Mouse (Mus musculus): ENCODE measurements at regions not wholly inside any gene's neighbourhood (a gene's known extent, or its start where the extent isn't known, plus 50 kb on each side); places are given as distances from the start of the nearest gene placed in this dataset.

DNA sequence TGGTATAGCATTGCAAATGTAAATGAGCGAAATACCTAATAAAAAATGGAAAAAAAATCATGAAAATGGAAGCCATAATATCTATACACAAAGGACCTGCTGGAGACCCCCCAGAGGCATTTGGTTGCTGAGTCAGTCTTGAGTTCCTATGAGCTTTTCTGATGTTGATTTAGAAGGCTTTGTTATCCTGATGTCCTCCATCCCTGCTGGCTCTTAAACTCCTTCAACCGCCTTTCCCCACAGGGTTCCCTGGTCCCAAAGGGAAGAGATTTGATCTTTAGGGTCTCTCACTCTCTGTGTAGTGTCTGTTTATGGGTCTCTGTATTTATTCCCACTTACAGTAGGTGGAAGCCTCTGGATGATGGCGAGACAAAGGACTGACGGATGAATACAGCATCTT lies 356.6 kb upstream of the Robo2 start:
- ATAC-seq (ENCODE audit: low FRiP score, low TSS enrichment) (no peak), DNase-seq (no peak)
- no peaks in the 10 kb centered on the region for H3K9me3 ChIP-seq (ENCODE audit: control insufficient read depth, low read length)
- no peak overlapping the region for H3K4me3 ChIP-seq (replicated peaks; ENCODE audit: low read depth, low read length)
- 85% methylated on average over 4 of the region's 4 CpGs for WGBS
- no peaks in the 10 kb centered on the region for H3K27me3 ChIP-seq (ENCODE audit: control insufficient read depth, insufficient read depth, low read length)
- no peak overlapping the region for H3K27ac ChIP-seq (replicated peaks; ENCODE audit: low read depth, low read length)
- no peak overlapping the region for H3K9ac ChIP-seq (replicated peaks; ENCODE audit: low read length)
- no peak overlapping the region for H3K4me2 ChIP-seq (ENCODE audit: low read length)
- no peaks in the 10 kb centered on the region for H3K36me3 ChIP-seq (ENCODE audit: control insufficient read depth, insufficient read depth, low read length)
- H3K4me1 ChIP-seq (ENCODE audit: control insufficient read depth, insufficient read depth, low read length), result no peaks in the 10 kb centered on the region

DNA sequence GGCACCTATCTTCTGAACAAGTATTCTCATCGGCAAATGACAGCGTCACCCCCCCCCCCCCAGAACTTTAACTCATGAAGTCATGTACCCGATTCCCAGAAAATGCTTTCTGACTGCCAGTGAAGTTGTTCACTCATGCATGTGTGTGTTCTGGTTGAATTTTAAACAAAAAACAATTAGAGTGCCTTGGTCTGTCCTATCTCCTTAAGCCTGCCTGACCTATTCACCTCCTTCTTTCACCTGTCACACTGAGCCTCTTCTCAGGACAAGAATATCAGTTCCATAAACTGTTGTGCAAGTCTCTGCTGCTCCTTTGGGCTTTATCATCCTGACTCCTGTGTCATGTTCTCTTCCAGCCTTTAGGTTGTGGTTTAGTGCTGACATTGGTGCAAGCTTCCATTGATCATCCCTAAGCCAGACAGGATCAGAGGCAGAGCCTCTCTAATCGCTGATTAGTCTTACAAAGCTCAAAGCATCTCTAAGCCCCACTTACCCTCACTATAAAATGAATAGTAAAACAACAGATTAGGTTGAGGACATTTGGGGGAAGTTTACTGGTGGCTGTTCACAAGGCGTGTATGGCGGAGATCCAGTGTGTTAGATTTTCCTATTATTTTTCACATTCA lies 345.2 kb upstream of the Robo2 start:
- no peaks in the 10 kb centered on the region for H3K27me3 ChIP-seq (ENCODE audit: control insufficient read depth, insufficient read depth, low read length)

DNA sequence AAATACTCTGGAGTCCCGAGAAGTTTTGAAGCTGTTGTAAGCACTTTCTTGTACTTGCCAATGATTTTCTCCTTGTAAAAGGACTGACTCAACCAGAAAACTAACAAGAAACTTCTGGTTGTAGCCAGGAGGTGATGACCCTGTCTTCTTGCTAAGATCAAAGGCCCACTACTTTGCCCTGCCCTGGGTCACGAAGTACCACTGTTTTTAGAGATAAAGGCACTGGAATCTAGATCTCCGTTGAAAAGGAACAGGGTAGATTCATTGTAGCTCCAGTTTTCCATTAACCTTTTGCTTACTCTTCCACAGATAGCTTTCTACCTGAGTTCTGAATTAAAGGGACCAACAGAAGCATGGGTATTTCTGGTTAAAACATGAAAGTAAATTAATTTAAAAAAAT lies 339.3 kb upstream of the Robo2 start:
- 39% methylated on average over 3 of the region's 3 CpGs for WGBS
- H3K9ac ChIP-seq (replicated peaks; ENCODE audit: low read length), result no peak overlapping the region
- DNase-seq (no peak), ATAC-seq (ENCODE audit: low FRiP score, low TSS enrichment) (no peak)
- H3K27me3 ChIP-seq (ENCODE audit: control insufficient read depth, insufficient read depth, low read length), result no peaks in the 10 kb centered on the region
- H3K4me3 ChIP-seq (replicated peaks; ENCODE audit: low read depth, low read length), result no peak overlapping the region
- H3K27ac ChIP-seq (replicated peaks; ENCODE audit: low read depth, low read length), result no peak overlapping the region
- no peaks in the 10 kb centered on the region for H3K9me3 ChIP-seq (ENCODE audit: control insufficient read depth, low read length)
- H3K4me1 ChIP-seq (ENCODE audit: control insufficient read depth, insufficient read depth, low read length), result no peaks in the 10 kb centered on the region
- no peaks in the 10 kb centered on the region for H3K36me3 ChIP-seq (ENCODE audit: control insufficient read depth, insufficient read depth, low read length)
- no peak overlapping the region for H3K4me2 ChIP-seq (ENCODE audit: low read length)

More for the DNA sequence above, 345.2 kb upstream of the Robo2 start:
- ATAC-seq (ENCODE audit: low FRiP score, low TSS enrichment), result no peak
- no peaks in the 10 kb centered on the region for H3K4me1 ChIP-seq (ENCODE audit: control insufficient read depth, insufficient read depth, low read length)
- no peaks in the 10 kb centered on the region for H3K36me3 ChIP-seq (ENCODE audit: control insufficient read depth, insufficient read depth, low read length)
- no peak overlapping the region for H3K4me2 ChIP-seq (ENCODE audit: low read length)
- H3K27ac ChIP-seq (replicated peaks; ENCODE audit: low read depth, low read length), result no peak overlapping the region
- DNase-seq, result no peak
- no peaks in the 10 kb centered on the region for H3K9me3 ChIP-seq (ENCODE audit: control insufficient read depth, low read length)
- H3K4me3 ChIP-seq (replicated peaks; ENCODE audit: low read depth, low read length), result no peak overlapping the region
- no peak overlapping the region for H3K9ac ChIP-seq (replicated peaks; ENCODE audit: low read length)
- WGBS, result 21% methylated on average over 6 of the region's 6 CpGs

DNA sequence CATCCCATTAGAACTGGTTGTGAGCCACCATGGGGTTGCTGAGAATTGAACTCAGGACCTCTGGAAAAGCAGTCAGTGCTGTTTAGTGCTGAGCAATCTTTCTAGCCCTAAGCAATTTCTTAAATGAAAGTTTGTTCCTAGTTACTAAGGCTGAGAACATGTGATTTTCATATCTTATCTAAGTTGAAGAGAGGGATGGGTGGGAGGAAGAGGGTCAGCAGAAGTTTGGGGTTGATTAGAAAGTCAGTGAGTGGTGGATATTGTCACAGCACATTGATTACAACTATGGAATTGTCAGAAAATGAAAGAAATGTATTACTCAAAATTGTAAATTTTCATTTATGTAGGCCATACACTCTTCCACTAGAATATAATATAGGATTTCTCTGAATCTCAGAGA lies 337.4 kb upstream of the Robo2 start:
- Histone ChIP-seq H3K27me3 (ENCODE audit: control insufficient read depth, insufficient read depth, low read length) (no peaks in the 10 kb centered on the region), H3K9me3 (ENCODE audit: control insufficient read depth, low read length) (no peaks in the 10 kb centered on the region), H3K4me2 (ENCODE audit: low read length) (no peak overlapping the region), H3K4me1 (ENCODE audit: control insufficient read depth, insufficient read depth, low read length) (no peaks in the 10 kb centered on the region), H3K36me3 (ENCODE audit: control insufficient read depth, insufficient read depth, low read length) (no peaks in the 10 kb centered on the region), H3K9ac (replicated peaks; ENCODE audit: low read length) (no peak overlapping the region), H3K4me3 (replicated peaks; ENCODE audit: low read depth, low read length) (no peak overlapping the region), H3K27ac (replicated peaks; ENCODE audit: low read depth, low read length) (no peak overlapping the region)
- ATAC-seq (ENCODE audit: low FRiP score, low TSS enrichment) (no peak), DNase-seq (no peak)

DNA sequence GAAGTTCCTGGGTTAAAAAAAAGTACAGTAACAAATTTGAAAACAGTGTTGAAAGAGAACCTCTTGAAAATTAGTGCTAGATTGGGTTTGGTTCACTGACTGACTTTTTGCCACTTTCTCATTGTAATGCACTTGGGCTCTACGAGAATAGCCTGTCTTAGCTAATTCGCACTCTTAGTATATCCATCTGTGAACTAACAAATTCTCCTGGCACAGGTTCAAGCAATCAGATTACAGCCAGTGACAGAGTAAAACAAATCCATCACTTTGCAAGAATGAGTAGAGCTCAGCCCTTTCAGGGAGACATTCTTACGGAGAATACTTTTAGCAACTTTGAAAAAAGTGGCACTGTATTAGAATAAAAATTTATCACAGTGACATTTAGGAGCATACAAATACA lies 331.9 kb upstream of the Robo2 start:
- Histone ChIP-seq H3K27ac (replicated peaks; ENCODE audit: low read depth, low read length) (no peak overlapping the region), H3K9me3 (ENCODE audit: control insufficient read depth, low read length) (no peaks in the 10 kb centered on the region), H3K27me3 (ENCODE audit: control insufficient read depth, insufficient read depth, low read length) (no peaks in the 10 kb centered on the region), H3K9ac (replicated peaks; ENCODE audit: low read length) (no peak overlapping the region), H3K4me3 (replicated peaks; ENCODE audit: low read depth, low read length) (no peak overlapping the region), H3K4me1 (ENCODE audit: control insufficient read depth, insufficient read depth, low read length) (no peaks in the 10 kb centered on the region), H3K36me3 (ENCODE audit: control insufficient read depth, insufficient read depth, low read length) (no peaks in the 10 kb centered on the region), H3K4me2 (ENCODE audit: low read length) (no peak overlapping the region)
- 60% methylated on average over 3 of the region's 3 CpGs for WGBS
- ATAC-seq (ENCODE audit: low FRiP score, low TSS enrichment), result no peak
- no peak for DNase-seq

DNA sequence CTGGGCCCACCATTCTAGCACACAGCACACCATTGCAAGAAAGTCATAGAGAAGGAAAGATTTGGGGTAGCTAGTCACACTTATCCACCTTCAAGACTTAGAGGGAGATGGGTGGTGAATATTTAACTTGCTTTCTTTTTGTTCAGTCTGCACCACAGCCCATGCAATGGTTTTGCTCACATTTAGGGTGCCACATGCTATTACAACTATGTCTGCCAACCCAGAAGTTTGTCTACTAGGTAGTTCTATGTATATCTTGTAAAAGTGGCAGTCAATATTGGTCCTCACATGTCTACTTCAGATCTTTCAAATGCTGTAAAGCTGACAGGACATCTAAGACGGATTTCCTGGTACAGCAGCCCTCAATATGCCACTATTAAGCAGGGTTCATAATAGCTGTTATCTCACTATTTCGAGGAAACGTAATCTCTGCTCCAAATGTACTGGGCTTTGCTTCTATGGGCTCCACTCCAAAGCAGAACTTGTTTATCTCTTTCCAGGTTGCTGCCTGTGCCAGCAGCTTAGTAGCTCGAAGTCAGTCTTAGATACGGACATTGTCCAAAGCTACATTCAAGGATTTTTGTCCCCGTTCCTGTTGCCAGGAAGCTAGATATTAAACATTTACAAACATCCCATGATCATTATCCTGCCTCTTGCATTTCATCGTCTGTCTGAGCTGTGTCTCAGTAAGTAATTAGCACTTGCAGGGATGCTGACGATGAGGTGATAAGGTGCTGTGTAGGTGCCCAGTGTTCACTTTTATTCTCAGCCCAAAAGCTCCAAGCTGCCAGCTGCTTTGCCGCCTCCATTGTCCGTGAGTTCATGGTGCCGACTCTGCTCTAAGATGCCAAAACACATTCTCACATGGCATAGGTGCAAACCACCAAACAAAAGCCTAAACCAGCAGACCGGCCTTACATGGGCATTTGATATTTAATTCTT lies 327.8 kb upstream of the Robo2 start:
- no peak overlapping the region for H3K4me3 ChIP-seq (replicated peaks; ENCODE audit: low read depth, low read length)
- WGBS, result 76% methylated on average over 12 of the region's 12 CpGs
- H3K9ac ChIP-seq (replicated peaks; ENCODE audit: low read length), result no peak overlapping the region
- ATAC-seq (ENCODE audit: low FRiP score, low TSS enrichment), result no peak
- H3K9me3 ChIP-seq (ENCODE audit: control insufficient read depth, low read length), result no peaks in the 10 kb centered on the region
- no peaks in the 10 kb centered on the region for H3K27me3 ChIP-seq (ENCODE audit: control insufficient read depth, insufficient read depth, low read length)
- no peaks in the 10 kb centered on the region for H3K36me3 ChIP-seq (ENCODE audit: control insufficient read depth, insufficient read depth, low read length)
- no peak for DNase-seq
- no peak overlapping the region for H3K27ac ChIP-seq (replicated peaks; ENCODE audit: low read depth, low read length)
- H3K4me2 ChIP-seq (ENCODE audit: low read length), result no peak overlapping the region
- H3K4me1 ChIP-seq (ENCODE audit: control insufficient read depth, insufficient read depth, low read length), result no peaks in the 10 kb centered on the region

DNA sequence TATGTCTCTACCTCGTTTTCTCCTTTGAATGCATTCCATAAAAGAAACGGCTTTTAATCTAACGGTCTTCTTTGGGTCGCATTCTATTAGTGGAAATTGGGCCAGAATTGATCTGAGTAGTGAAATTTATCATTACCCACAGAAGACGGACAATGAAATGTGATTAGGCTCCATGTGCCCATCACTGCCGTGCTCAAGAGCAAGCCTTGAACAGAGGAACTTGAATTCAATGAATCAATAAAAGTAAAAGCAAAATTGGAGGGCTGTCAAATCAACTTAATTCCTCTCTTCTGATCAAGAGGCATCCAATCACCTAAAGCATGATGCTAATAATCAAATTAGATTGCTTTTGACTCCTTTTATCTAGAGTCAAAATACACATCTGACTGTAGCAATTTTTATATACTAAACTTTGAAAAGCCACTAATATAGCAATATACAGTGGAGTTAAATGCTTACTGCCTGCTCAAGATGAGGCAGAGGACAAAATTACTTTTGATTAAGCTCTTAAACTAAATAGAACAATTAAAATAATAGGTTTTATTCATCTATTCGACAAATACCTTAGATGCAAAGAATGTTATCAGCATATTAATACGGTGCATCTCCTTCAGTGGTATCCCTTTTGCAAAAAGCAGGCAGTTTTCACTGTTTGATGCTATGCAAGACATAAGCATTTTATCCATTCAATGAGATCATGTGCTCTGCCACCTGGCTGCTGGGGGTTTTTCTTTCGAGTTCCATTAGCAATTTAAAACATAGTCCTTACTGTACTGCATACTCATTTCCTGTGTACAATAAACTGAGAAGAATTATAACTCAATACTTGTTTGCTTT lies 321.5 kb upstream of the Robo2 start:
- DNase-seq (no peak), ATAC-seq (ENCODE audit: low FRiP score, low TSS enrichment) (no peak)
- Histone ChIP-seq H3K4me1 (ENCODE audit: control insufficient read depth, insufficient read depth, low read length) (no peaks in the 10 kb centered on the region), H3K27me3 (ENCODE audit: control insufficient read depth, insufficient read depth, low read length) (no peaks in the 10 kb centered on the region), H3K4me3 (replicated peaks; ENCODE audit: low read depth, low read length) (no peak overlapping the region), H3K9ac (replicated peaks; ENCODE audit: low read length) (no peak overlapping the region), H3K4me2 (ENCODE audit: low read length) (no peak overlapping the region), H3K36me3 (ENCODE audit: control insufficient read depth, insufficient read depth, low read length) (no peaks in the 10 kb centered on the region), H3K9me3 (ENCODE audit: control insufficient read depth, low read length) (no peaks in the 10 kb centered on the region), H3K27ac (replicated peaks; ENCODE audit: low read depth, low read length) (no peak overlapping the region)
- WGBS, result 72% methylated on average over 9 of the region's 9 CpGs

DNA sequence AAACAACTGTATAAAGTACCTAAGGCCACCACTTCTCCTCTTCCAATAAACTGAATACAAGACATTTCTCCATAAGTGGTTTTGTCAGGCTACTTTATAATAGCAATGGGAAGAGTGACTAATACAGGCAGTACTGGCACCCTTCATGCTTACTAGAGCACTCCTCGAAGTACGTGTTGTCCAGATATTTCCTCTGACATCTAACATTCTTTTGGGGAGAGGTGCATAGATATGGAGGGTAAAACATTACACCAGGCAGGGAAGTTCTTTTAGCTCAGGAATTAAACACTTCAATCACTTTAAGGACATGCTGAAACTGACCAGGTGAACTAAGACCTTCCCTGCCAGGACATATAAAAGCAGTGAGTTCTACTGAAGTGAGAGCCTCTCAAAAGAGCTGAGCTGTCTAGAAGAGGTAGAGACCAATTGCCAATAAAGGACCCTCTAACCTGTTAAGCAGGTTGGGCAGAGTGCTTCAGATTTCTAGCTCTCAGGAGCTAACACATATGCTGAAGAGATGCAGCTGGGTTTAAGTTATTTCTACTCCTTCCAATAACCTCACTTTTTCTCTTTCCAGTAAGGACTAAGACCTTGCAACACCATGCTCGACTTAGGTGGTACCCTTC lies 318.7 kb upstream of the Robo2 start:
- ATAC-seq (ENCODE audit: low FRiP score, low TSS enrichment) (no peak), DNase-seq (no peak)
- Histone ChIP-seq H3K27ac (replicated peaks; ENCODE audit: low read depth, low read length) (no peak overlapping the region), H3K4me3 (replicated peaks; ENCODE audit: low read depth, low read length) (no peak overlapping the region), H3K36me3 (ENCODE audit: control insufficient read depth, insufficient read depth, low read length) (no peaks in the 10 kb centered on the region), H3K27me3 (ENCODE audit: control insufficient read depth, insufficient read depth, low read length) (no peaks in the 10 kb centered on the region), H3K4me1 (ENCODE audit: control insufficient read depth, insufficient read depth, low read length) (no peaks in the 10 kb centered on the region), H3K9me3 (ENCODE audit: control insufficient read depth, low read length) (no peaks in the 10 kb centered on the region), H3K9ac (replicated peaks; ENCODE audit: low read length) (no peak overlapping the region), H3K4me2 (ENCODE audit: low read length) (no peak overlapping the region)
- 86% methylated on average over 3 of the region's 3 CpGs for WGBS
